8 mouse cellular contexts compared by ENCODE assay signal in genomic region chr11:116656348-116657191, GRCm38 (mm10). TPM values are rescaled to one million over a fixed set of nuclear protein-coding genes. Genes with fewer than 3 reads are reported as not detected.
DNase-seq lines count a peak whose midpoint lies in the region; ATAC-seq lines count a peak whose summit lies in the region.

No protein-coding gene starts in this region.

- ATAC-seq in neural tube, embryonic 13.5 days (ENCODE audit: low read depth), result no peak
- ATAC-seq in neural tube, embryonic 15.5 days (ENCODE audit: low FRiP score), result no peak

- H3K27me3 ChIP-seq in neural tube, embryonic 13.5 days, result peaks cover 30% of the 10 kb centered on the region
- peaks cover 12% of the 10 kb centered on the region; the same call in 1 of the 2 replicates for H3K27me3 ChIP-seq in neural tube, embryonic 15.5 days (replicated peaks)

- WGBS in neural tube, embryonic 13.5 days, result 71% methylated on average over 16 of the region's 16 CpGs
- 67% methylated on average over 16 of the region's 16 CpGs for WGBS in neural tube, embryonic 15.5 days

- peaks cover 82% of the 10 kb centered on the region for H3K4me1 ChIP-seq in neural tube, embryonic 13.5 days (replicated peaks)
- peaks cover 71% of the 10 kb centered on the region for H3K4me1 ChIP-seq in neural tube, embryonic 15.5 days

- H3K36me3 ChIP-seq in neural tube, embryonic 13.5 days, result no peaks in the 10 kb centered on the region
- no peaks in the 10 kb centered on the region for H3K36me3 ChIP-seq in neural tube, embryonic 15.5 days

- no peak overlapping the region for H3K4me3 ChIP-seq in neural tube, embryonic 13.5 days
- no peak overlapping the region for H3K4me3 ChIP-seq in neural tube, embryonic 15.5 days (replicated peaks)

- no peak overlapping the region; the same call in 1 of the 2 replicates for H3K4me2 ChIP-seq in neural tube, embryonic 13.5 days
- H3K4me2 ChIP-seq in neural tube, embryonic 15.5 days, result no peak overlapping the region

- DNase-seq in adrenal gland, postnatal 10 days, result peak; percentile 66
- DNase-seq in adrenal gland, adult 18-20 months (ENCODE audit: low spot score in 2 of 2), result no peak
- DNase-seq in heart, postnatal 10 days, result peak; percentile 53 to 54
- peak; percentile 63 for DNase-seq in testis, postnatal 10 days (ENCODE audit: low spot score)
- no peak for DNase-seq in right cerebral cortex, postnatal 14 days
- no peak for DNase-seq in layer of hippocampus, postnatal 25 days (ENCODE audit: extremely low spot score in 1 of 2, low spot score in 1 of 2)

- H3K27ac ChIP-seq in neural tube, embryonic 13.5 days (replicated peaks), result peak overlapping the region; percentile 93; the same call in 1 of the 2 replicates
- H3K27ac ChIP-seq in neural tube, embryonic 15.5 days (replicated peaks), result no peak overlapping the region

- no peaks in the 10 kb centered on the region for H3K9me3 ChIP-seq in neural tube, embryonic 13.5 days
- H3K9me3 ChIP-seq in neural tube, embryonic 15.5 days (replicated peaks), result no peaks in the 10 kb centered on the region

- intact Hi-C loops in heart, postnatal 10 days (cut with DNase I), result no loop called here

- H3K9ac ChIP-seq in neural tube, embryonic 13.5 days, result peak overlapping the region; percentile 64; the same call in 1 of the 2 replicates
- H3K9ac ChIP-seq in neural tube, embryonic 15.5 days (replicated peaks), result no peak overlapping the region

RNA-seq across cellular contexts. Expression of gene Cygb, which starts 2.5 kb away (rescaled TPM):
- total RNA-seq in adrenal gland, postnatal 10 days (2021), result 10 to 100 TPM; 40.8 to 44.7 TPM
- total RNA-seq in adrenal gland, adult 18-20 months (2021), result 10 to 100 TPM; 26.0 to 42.7 TPM
- 16.1 and 17.2 TPM in 2 replicates for polyA plus RNA-seq in neural tube, embryonic 13.5 days (2015; fragmentation: Nextera tagmentation; extraction: Ambion mirVana)
- 28.7 and 31.1 TPM in 2 replicates for polyA plus RNA-seq in neural tube, embryonic 15.5 days (2015; fragmentation: Nextera tagmentation; extraction: Ambion mirVana)
- 10 to 100 TPM; 76.2 to 85.4 TPM for total RNA-seq in heart, postnatal 10 days (2021)
- total RNA-seq in layer of hippocampus, postnatal 25 days (2021), result 10 to 100 TPM; 65.7 to 78.3 TPM

RNA-seq across cellular contexts. Expression of gene Prcd, which starts 3.2 kb away (rescaled TPM):
- 1 to 10 TPM; 4.1 to 6.0 TPM for total RNA-seq in adrenal gland, postnatal 10 days (2021)
- 10 to 100 TPM; 12.5 to 13.2 TPM for total RNA-seq in adrenal gland, adult 18-20 months (2021)
- 1.9 and 2.3 TPM in 2 replicates for polyA plus RNA-seq in neural tube, embryonic 13.5 days (2015; fragmentation: Nextera tagmentation; extraction: Ambion mirVana)
- polyA plus RNA-seq in neural tube, embryonic 15.5 days (2015; fragmentation: Nextera tagmentation; extraction: Ambion mirVana), result 3.1 and 3.4 TPM in 2 replicates
- 1 to 10 TPM; 1.4 to 1.7 TPM for total RNA-seq in heart, postnatal 10 days (2021)
- 1 to 10 TPM; 6.4 to 7.0 TPM for total RNA-seq in layer of hippocampus, postnatal 25 days (2021)

RNA-seq across cellular contexts. Expression of gene Rhbdf2, which starts 29.8 kb away (rescaled TPM):
- 10 to 100 TPM; 11.1 to 14.4 TPM for total RNA-seq in adrenal gland, postnatal 10 days (2021)
- 10 to 100 TPM; 12.1 to 17.6 TPM for total RNA-seq in adrenal gland, adult 18-20 months (2021)
- polyA plus RNA-seq in neural tube, embryonic 13.5 days (2015; fragmentation: Nextera tagmentation; extraction: Ambion mirVana), result 3.7 TPM in 2 replicates
- 1.4 and 4.0 TPM in 2 replicates for polyA plus RNA-seq in neural tube, embryonic 15.5 days (2015; fragmentation: Nextera tagmentation; extraction: Ambion mirVana)
- total RNA-seq in heart, postnatal 10 days (2021), result 10 to 100 TPM; 15.4 to 17.7 TPM
- total RNA-seq in layer of hippocampus, postnatal 25 days (2021), result 1 to 10 TPM; 1.1 to 1.8 TPM

Comparison
In these comparisons a context has a peak if more than half of its experiments do, and no peak if none do; other contexts are left out.
1. DNase-seq: peak in adrenal gland, postnatal 10 days (single experiment), heart, postnatal 10 days (2 of 2) and testis, postnatal 10 days (single experiment); none in adrenal gland, adult 18-20 months (0 of 2), right cerebral cortex, postnatal 14 days (single experiment) and layer of hippocampus, postnatal 25 days (0 of 2).
2. RNA of gene Rhbdf2, which starts 29.8 kb away (total RNA-seq): 15.4 to 17.7 TPM in heart, postnatal 10 days, 12.1 to 17.6 TPM in adrenal gland, adult 18-20 months and 11.1 to 14.4 TPM in adrenal gland, postnatal 10 days; 1.1 to 1.8 TPM in layer of hippocampus, postnatal 25 days; every median in the first group is over 4 times any median in the second.